Mouse (Mus musculus): ENCODE results near the gene Prox2.
A peak's percentile ranks its signal among the peaks of the same experiment; 100 is the strongest.
"Not testable (repeated sequence)": the region's sequence is repeated elsewhere in the genome, so short reads cannot be mapped to it uniquely, and the experiment has no call there.

The Prox2 gene

GRCm38 (mm10) chr12:85110698-85111592 is at the start of gene Prox2, which contains the start of gene Dlst:
Gene Prox2 (minus strand): TSS chr12:85110759.
Gene Dlst (plus strand): TSS chr12:85110833.
- peak; percentile 80 for DNase-seq (ENCODE audit: low spot score)

- no peak for DNase-seq (ENCODE audit: low spot score)
Observed at GRCm38 (mm10) chr12:85159592-85159991, 49.0 kb upstream of the Prox2 start.

- DNase-seq (ENCODE audit: low spot score), result no peak
Observed at GRCm38 (mm10) chr12:85158801-85159200, 48.2 kb upstream of the Prox2 start.

- DNase-seq (ENCODE audit: low spot score), result no peak
Observed at GRCm38 (mm10) chr12:85157797-85158460, 47.4 kb upstream of the Prox2 start.

GRCm38 (mm10) chr12:85156324-85156723 is 45.8 kb upstream of the Prox2 start:
- no peak for DNase-seq (ENCODE audit: low spot score)

- no peak for DNase-seq (ENCODE audit: low spot score)
Observed at GRCm38 (mm10) chr12:85153011-85153410, 42.5 kb upstream of the Prox2 start.

- DNase-seq (ENCODE audit: low spot score), result no peak
Observed at GRCm38 (mm10) chr12:85151002-85151774, 40.6 kb upstream of the Prox2 start, which contains the start of gene Rps6kl1. Gene Rps6kl1 (minus strand): TSS chr12:85151264.

GRCm38 (mm10) chr12:85150321-85151001 is 39.9 kb upstream of the Prox2 start:
- DNase-seq (ENCODE audit: low spot score), result no peak

- no peak for DNase-seq (ENCODE audit: low spot score)
Observed at GRCm38 (mm10) chr12:85146881-85147280, 36.3 kb upstream of the Prox2 start.

GRCm38 (mm10) chr12:85146355-85146754 is 35.8 kb upstream of the Prox2 start:
- no peak for DNase-seq (ENCODE audit: low spot score)

GRCm38 (mm10) chr12:85145630-85146029 is 35.1 kb upstream of the Prox2 start:
- DNase-seq (ENCODE audit: low spot score), result no peak

GRCm38 (mm10) chr12:85144821-85145220 is 34.3 kb upstream of the Prox2 start:
- no peak for DNase-seq (ENCODE audit: low spot score)

GRCm38 (mm10) chr12:85144276-85144675 is 33.7 kb upstream of the Prox2 start:
- DNase-seq (ENCODE audit: low spot score), result not testable (repeated sequence)

GRCm38 (mm10) chr12:85142803-85143202 is 32.2 kb upstream of the Prox2 start:
- DNase-seq (ENCODE audit: low spot score), result peak; percentile 90

- no peak for DNase-seq (ENCODE audit: low spot score)
Observed at GRCm38 (mm10) chr12:85141096-85141495, 30.5 kb upstream of the Prox2 start.

- DNase-seq (ENCODE audit: low spot score), result no peak
Observed at GRCm38 (mm10) chr12:85140036-85140701, 29.6 kb upstream of the Prox2 start.

- DNase-seq (ENCODE audit: low spot score), result no peak
Observed at GRCm38 (mm10) chr12:85136627-85137026, 26.1 kb upstream of the Prox2 start.

- peak; percentile 48 for DNase-seq (ENCODE audit: low spot score)
Observed at GRCm38 (mm10) chr12:85135513-85136470, 25.2 kb upstream of the Prox2 start.

GRCm38 (mm10) chr12:85134043-85134794 is 23.7 kb upstream of the Prox2 start:
- no peak for DNase-seq (ENCODE audit: low spot score)
